Mouse (Mus musculus): ENCODE results near the gene Otulin.
A peak's percentile ranks its signal among the peaks of the same experiment; 100 is the strongest.

Gene Otulin

DNA sequence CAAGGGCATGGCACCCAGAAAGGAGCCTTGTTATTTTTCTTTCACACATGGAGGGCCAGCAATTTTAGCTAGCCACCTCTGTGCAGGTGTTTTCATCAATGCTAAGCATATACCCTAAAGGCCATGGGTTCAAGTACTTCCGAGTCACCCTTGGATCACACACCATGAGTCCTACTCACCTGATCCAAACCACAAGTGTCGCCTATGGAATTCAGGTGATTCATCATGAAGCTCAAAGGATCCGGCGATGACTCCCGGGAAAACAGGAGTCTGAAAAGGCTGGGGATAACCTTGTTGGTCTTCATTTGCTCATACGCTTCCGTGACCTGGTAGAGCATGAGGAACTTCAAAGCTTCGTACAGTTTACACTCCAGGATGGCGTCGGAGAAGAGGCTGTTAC is 27.4 kb upstream of the Otulin start:
- DNase-seq (ENCODE audit: low spot score in 2 of 2) = no peak

GRCm38 (mm10) chr15:27656626-27657025 is 26.1 kb upstream of the Otulin start:
- no peak for DNase-seq (ENCODE audit: low spot score in 2 of 2)

DNA sequence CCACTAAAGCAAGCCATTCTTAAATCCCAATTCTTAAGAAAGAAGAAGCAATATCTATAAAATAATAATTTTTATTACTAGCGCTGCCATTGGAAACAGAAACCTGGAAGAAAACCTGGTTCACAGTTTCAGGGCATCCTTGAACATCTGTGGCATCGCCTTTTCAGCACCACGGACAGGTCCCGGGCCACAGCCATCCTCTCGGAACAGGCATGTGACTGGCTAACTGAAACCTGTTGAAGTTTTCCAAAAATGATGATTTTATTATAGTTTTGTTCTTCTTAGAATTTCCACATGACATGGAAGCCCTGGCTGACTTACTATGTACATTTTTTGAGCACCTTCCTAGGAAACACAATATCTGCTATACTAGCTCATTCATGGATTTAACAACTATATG is 24.5 kb upstream of the Otulin start:
- no peak for DNase-seq (ENCODE audit: low spot score in 2 of 2)

GRCm38 (mm10) chr15:27647686-27648085 is 17.2 kb upstream of the Otulin start:
- DNase-seq (ENCODE audit: low spot score in 2 of 2) = no peak

GRCm38 (mm10) chr15:27646665-27647064 is 16.2 kb upstream of the Otulin start:
- DNase-seq (ENCODE audit: low spot score in 2 of 2) = no peak

DNA sequence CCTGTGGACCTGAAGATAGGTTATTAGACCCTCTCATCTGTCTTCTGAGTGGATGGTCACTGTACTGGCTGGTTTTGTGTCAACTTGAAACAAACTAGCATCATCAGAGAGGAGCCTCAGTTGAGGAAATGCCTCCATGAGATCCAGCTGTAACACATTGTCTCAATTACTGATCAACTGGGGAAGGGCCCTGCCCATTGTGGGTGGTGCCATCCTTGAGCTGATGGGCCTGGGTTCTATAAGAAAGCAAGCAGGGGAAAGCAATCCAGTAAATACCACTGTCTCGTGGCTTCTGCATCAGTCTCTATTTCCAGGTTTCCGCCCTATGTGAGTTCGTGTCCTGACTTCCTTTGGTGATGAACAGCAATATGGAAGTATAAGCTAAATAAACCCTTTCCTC is 14.8 kb upstream of the Otulin start:
- no peak for DNase-seq (ENCODE audit: low spot score in 2 of 2)

DNA sequence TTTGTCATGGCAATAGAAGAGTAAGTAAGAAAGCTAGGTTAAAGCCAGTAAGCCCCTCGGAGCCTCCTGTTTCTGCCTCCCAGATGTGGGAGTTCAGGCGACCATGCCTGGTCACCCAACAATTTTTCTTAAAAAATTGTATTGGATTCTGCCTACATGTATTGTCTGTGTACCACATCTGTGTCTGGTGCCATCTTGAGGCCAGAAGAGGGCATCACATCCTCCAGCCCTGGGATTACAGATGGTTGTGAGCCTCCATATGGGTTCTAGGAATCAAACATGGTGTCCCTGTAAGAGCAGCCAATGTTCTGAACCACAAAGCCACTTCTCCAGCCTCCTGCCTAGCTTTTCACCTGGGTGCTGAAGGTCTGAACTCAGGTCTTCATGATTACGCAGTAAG is 12.4 kb upstream of the Otulin start:
- DNase-seq (ENCODE audit: low spot score in 2 of 2) = peak in 1 of 2 experiments; percentile 37

- DNase-seq (ENCODE audit: low spot score in 2 of 2) = no peak
Observed at GRCm38 (mm10) chr15:27641171-27641570, 10.7 kb upstream of the Otulin start.

- DNase-seq (ENCODE audit: low spot score in 2 of 2) = no peak
Observed at GRCm38 (mm10) chr15:27633941-27634900, 3.7 kb upstream of the Otulin start.

GRCm38 (mm10) chr15:27629800-27630600 is 493 bp downstream of the Otulin start:
- peak in 1 of 2 experiments; percentile 21 for DNase-seq (ENCODE audit: low spot score in 2 of 2)

DNA sequence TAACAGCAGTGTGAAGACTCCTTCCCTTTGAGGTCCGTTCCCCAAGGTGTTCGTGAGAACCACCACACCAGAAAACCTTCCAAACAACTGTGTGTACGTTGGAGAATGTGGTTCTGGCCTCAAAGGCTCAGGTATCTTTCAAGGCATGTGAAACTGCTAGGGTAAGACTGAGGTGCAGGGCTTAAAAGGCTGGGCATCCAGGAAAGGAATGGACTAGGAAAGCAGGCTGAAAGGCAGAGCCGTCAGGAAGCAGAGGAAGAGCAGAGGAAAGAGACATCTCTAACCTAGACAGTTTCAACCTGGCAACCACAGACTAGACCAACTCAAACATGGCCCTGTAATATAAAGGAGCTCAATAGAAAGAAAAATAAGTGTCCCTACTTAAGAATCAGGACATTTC is 1.4 kb downstream of the Otulin start:
- no peak for DNase-seq (ENCODE audit: low spot score in 2 of 2)

- no peak for DNase-seq (ENCODE audit: low spot score in 2 of 2)
Observed at GRCm38 (mm10) chr15:27627794-27628193, 2.7 kb downstream of the Otulin start.

- DNase-seq (ENCODE audit: low spot score in 2 of 2) = no peak
Observed at GRCm38 (mm10) chr15:27626314-27626713, 4.2 kb downstream of the Otulin start.

DNA sequence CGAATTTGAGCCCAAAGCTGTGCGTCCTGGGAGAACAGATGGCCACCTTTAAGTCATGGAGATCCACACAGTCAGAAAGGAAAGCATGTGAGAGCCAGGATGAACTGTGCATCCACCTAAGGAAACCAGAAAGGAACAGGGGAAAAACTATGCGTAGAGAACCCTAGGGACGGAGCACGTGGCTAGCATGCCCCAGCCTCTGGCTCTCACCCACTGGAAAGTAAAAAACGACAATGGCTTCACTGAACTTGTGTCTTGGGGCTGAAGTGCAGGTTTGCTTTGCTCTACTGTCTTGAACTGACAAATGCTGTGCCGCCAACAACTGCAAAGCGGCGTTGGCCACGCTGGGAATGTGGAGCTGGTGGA is 4.6 kb downstream of the Otulin start:
- no peak for DNase-seq (ENCODE audit: low spot score in 2 of 2)

GRCm38 (mm10) chr15:27625014-27625889 is 5.2 kb downstream of the Otulin start:
- DNase-seq (ENCODE audit: low spot score in 2 of 2) = peak in 1 of 2 experiments; percentile 28

GRCm38 (mm10) chr15:27623286-27623685 is 7.2 kb downstream of the Otulin start:
- DNase-seq (ENCODE audit: low spot score in 2 of 2) = no peak

DNA sequence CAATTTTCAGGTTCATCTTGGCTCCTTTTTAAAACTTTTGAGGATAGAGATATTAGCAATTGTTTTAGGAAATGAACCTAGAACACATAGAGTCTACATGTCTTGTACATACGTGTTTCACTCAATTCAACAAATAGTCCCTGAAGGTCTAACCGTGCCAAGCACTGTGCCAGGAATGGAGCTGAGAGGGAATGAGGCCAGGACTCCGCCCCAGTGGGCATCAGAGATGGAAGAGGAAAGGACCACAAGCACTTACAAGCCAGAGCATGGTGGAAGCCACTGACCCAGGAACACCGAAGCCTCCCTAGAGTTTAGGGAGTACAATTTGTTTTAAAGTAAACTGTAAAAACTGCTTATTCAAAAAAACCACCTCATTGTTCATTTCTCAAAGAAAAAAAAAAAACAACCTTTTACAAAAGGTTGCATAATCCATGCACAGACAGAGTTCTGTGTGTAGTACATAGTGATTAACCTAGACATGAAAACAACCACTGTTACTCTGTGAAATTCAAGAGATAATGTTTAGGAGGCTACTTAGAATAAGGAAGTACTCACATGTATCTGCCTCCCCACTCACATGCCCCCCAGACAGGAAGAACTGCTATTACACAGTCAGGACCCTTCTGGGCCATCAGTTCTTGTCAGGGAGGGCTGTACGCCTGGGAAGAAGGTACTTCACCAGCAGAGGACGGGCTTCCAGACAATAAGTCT is 9.9 kb downstream of the Otulin start:
- DNase-seq (ENCODE audit: low spot score in 2 of 2) = no peak

DNA sequence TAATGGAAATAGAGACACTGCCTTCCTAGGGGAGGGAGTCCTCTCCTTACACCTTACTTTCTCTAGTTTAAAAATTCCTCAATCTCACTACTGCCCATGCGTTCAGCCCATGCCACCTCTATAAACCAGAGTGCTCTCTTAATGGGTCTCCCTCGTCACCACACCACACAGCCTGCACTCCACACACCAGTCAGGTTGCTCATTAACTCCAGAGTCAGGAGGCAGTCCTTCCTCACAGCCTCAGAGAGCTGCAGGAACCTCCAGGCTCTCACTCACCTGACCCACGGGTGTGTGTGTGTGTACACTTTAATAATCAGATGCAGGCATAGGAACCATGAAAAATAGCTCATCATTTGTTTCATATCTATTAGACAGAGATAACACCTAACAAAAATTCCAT is 10.8 kb downstream of the Otulin start:
- DNase-seq (ENCODE audit: low spot score in 2 of 2) = no peak

GRCm38 (mm10) chr15:27618778-27619533 is 11.5 kb downstream of the Otulin start:
- DNase-seq (ENCODE audit: low spot score in 2 of 2) = no peak

- no peak for DNase-seq (ENCODE audit: low spot score in 2 of 2)
Observed at GRCm38 (mm10) chr15:27617227-27617626, 13.3 kb downstream of the Otulin start.
